In the genomic region with DNA sequence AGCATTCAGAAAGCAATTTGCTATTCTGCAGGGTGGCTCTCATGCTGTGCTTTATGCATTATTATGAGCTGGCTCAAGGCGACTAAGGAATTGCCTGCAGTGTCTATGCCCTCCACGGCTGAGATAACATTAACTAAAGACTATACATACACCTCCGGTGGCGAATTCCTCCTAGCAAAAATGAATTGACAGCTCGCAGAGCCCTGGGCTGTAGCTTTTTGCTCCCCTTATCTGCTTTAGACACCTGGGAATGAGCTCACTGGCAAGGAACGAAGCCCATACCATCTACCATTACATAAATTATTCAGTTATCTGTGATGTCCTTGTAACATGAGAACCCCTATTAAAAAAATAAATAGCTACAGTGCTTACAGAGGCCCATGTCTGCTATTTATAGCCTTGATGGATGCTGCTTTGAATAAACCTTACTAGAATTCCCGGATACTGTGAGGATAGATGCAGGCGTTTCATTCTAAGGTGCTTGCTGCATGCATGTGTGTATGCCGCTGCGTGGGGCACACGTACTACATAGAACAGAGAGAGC, we compare ENCODE assay signal across 11 mouse cellular contexts. TPM values are rescaled to one million over a fixed set of nuclear protein-coding genes. Genes with fewer than 3 reads are reported as not detected.
DNase-seq lines count a peak whose midpoint lies in the region; ATAC-seq and TF ChIP-seq lines count a peak whose summit lies in the region.
"Had no signal": no experiment of that assay in that cellular context is flagged by ENCODE, and none has a peak within 500 bp of the region (broad histone marks: within the 10 kb centered on the region; RNA-seq: fewer than 3 reads in every experiment).

No protein-coding gene starts in this region.

- no peak overlapping the region for H3K4me2 ChIP-seq in intestine, embryonic 15.5 days (replicated peaks)
- no peak overlapping the region for H3K4me2 ChIP-seq in intestine, postnatal 0 days (replicated peaks; ENCODE audit: low read depth)
- no peak overlapping the region for H3K4me2 ChIP-seq in embryonic facial prominence, embryonic 14.5 days (ENCODE audit: low read depth, low read length)
- peak overlapping the region; percentile 13 for H3K4me2 ChIP-seq in hindbrain, embryonic 15.5 days
- peak overlapping the region; percentile 26 for H3K4me2 ChIP-seq in midbrain, embryonic 15.5 days

- H3K9me3 ChIP-seq in intestine, embryonic 15.5 days: no peaks in the 10 kb centered on the region
- H3K9me3 ChIP-seq in intestine, postnatal 0 days (ENCODE audit: control insufficient read depth): no peaks in the 10 kb centered on the region
- H3K9me3 ChIP-seq in embryonic facial prominence, embryonic 14.5 days (ENCODE audit: control insufficient read depth, low read length): no peaks in the 10 kb centered on the region
- no peaks in the 10 kb centered on the region for H3K9me3 ChIP-seq in hindbrain, embryonic 15.5 days
- no peaks in the 10 kb centered on the region for H3K9me3 ChIP-seq in midbrain, embryonic 15.5 days

- no peak for TF ChIP-seq CTCF in intestine, postnatal 0 days (IDR thresholded peaks at IDR 0.05; ENCODE audit: low read depth)

- H3K36me3 ChIP-seq in intestine, embryonic 15.5 days: no peaks in the 10 kb centered on the region
- H3K36me3 ChIP-seq in intestine, postnatal 0 days (ENCODE audit: control insufficient read depth, insufficient read depth): no peaks in the 10 kb centered on the region
- no peaks in the 10 kb centered on the region for H3K36me3 ChIP-seq in embryonic facial prominence, embryonic 14.5 days (ENCODE audit: control insufficient read depth, insufficient read depth, low read length)
- no peaks in the 10 kb centered on the region for H3K36me3 ChIP-seq in hindbrain, embryonic 15.5 days
- H3K36me3 ChIP-seq in midbrain, embryonic 15.5 days (replicated peaks): no peaks in the 10 kb centered on the region

- 52% methylated on average over 11 of the region's 11 CpGs for WGBS in intestine, embryonic 15.5 days
- 48% methylated on average over 11 of the region's 11 CpGs for WGBS in intestine, postnatal 0 days
- WGBS in embryonic facial prominence, embryonic 14.5 days: 43% methylated on average over 11 of the region's 11 CpGs
- 11% methylated on average over 11 of the region's 11 CpGs for WGBS in hindbrain, embryonic 15.5 days
- WGBS in midbrain, embryonic 15.5 days: 11% methylated on average over 11 of the region's 11 CpGs

- H3K27ac ChIP-seq in intestine, embryonic 15.5 days: no peak overlapping the region
- H3K27ac ChIP-seq in intestine, postnatal 0 days (ENCODE audit: low read depth, low read length): no peak overlapping the region
- no peak overlapping the region for H3K27ac ChIP-seq in embryonic facial prominence, embryonic 14.5 days (replicated peaks; ENCODE audit: low read depth, low read length)
- peak overlapping the region; percentile 78 for H3K27ac ChIP-seq in hindbrain, embryonic 15.5 days (replicated peaks)
- peak overlapping the region; percentile 79 for H3K27ac ChIP-seq in midbrain, embryonic 15.5 days

- no peak overlapping the region for H3K4me3 ChIP-seq in intestine, embryonic 15.5 days (replicated peaks)
- no peak overlapping the region for H3K4me3 ChIP-seq in intestine, postnatal 0 days (ENCODE audit: low read depth, low read length)
- no peak overlapping the region for H3K4me3 ChIP-seq in embryonic facial prominence, embryonic 14.5 days (ENCODE audit: low read depth, low read length)
- H3K4me3 ChIP-seq in hindbrain, embryonic 15.5 days: no peak overlapping the region
- H3K4me3 ChIP-seq in midbrain, embryonic 15.5 days: no peak overlapping the region

- peak; percentile 47 for ATAC-seq in intestine, embryonic 15.5 days
- ATAC-seq in intestine, postnatal 0 days: no peak
- peak; percentile 30; the same call in 1 of the 2 replicates for ATAC-seq in embryonic facial prominence, embryonic 14.5 days (ENCODE audit: low read depth)
- peak; percentile 88 for ATAC-seq in hindbrain, embryonic 15.5 days (ENCODE audit: low FRiP score, low read depth)
- peak; percentile 89 for ATAC-seq in midbrain, embryonic 15.5 days (replicated peaks)

- no peaks in the 10 kb centered on the region for H3K27me3 ChIP-seq in intestine, embryonic 15.5 days (replicated peaks)
- H3K27me3 ChIP-seq in intestine, postnatal 0 days (replicated peaks; ENCODE audit: control insufficient read depth, insufficient read depth, low read length): no peaks in the 10 kb centered on the region
- H3K27me3 ChIP-seq in embryonic facial prominence, embryonic 14.5 days (replicated peaks; ENCODE audit: control insufficient read depth, insufficient read depth, low read length): no peaks in the 10 kb centered on the region
- no peaks in the 10 kb centered on the region for H3K27me3 ChIP-seq in hindbrain, embryonic 15.5 days
- H3K27me3 ChIP-seq in midbrain, embryonic 15.5 days (replicated peaks): no peaks in the 10 kb centered on the region

- no peak overlapping the region for H3K9ac ChIP-seq in intestine, embryonic 15.5 days
- no peak overlapping the region for H3K9ac ChIP-seq in intestine, postnatal 0 days (ENCODE audit: low read depth, low read length)
- H3K9ac ChIP-seq in embryonic facial prominence, embryonic 14.5 days (ENCODE audit: low read depth, low read length): no peak overlapping the region
- no peak overlapping the region for H3K9ac ChIP-seq in hindbrain, embryonic 15.5 days
- H3K9ac ChIP-seq in midbrain, embryonic 15.5 days: no peak overlapping the region; the same call in 1 of the 2 replicates

- no peak for DNase-seq in embryonic facial prominence, embryonic 14.5 days (ENCODE audit: low spot score)
- no peak for DNase-seq in thymus, postnatal 14 days
- no peak for DNase-seq in thymus, postnatal 36 days
- no peak for DNase-seq in adrenal gland, postnatal 4 days (ENCODE audit: low spot score in 2 of 2)
- DNase-seq: adrenal gland, postnatal 36 days; kidney, postnatal 25 days; lung, postnatal 10 days had no signal

- H3K4me1 ChIP-seq in intestine, embryonic 15.5 days (replicated peaks): no peaks in the 10 kb centered on the region
- H3K4me1 ChIP-seq in intestine, postnatal 0 days (replicated peaks; ENCODE audit: control insufficient read depth, insufficient read depth, low read length): no peaks in the 10 kb centered on the region
- H3K4me1 ChIP-seq in embryonic facial prominence, embryonic 14.5 days (ENCODE audit: control insufficient read depth, insufficient read depth, low read length): peaks cover 10% of the 10 kb centered on the region; the same call in 1 of the 2 replicates
- H3K4me1 ChIP-seq in hindbrain, embryonic 15.5 days (replicated peaks): peaks cover 29% of the 10 kb centered on the region
- peaks cover 29% of the 10 kb centered on the region for H3K4me1 ChIP-seq in midbrain, embryonic 15.5 days

RNA-seq across cellular contexts. Expression of a gene that starts 53.1 kb away (rescaled TPM):
- not detected in 2 replicates for polyA plus RNA-seq in intestine, embryonic 15.5 days (2015; fragmentation: Nextera tagmentation; extraction: Ambion mirVana)
- polyA plus RNA-seq in intestine, postnatal 0 days (2015; fragmentation: Nextera tagmentation; extraction: Ambion mirVana): not detected in 2 replicates
- polyA plus RNA-seq in embryonic facial prominence, embryonic 14.5 days (2014; fragmentation: Nextera tagmentation; extraction: Ambion mirVana): not detected in 2 replicates
- polyA plus RNA-seq in hindbrain, embryonic 15.5 days (2015; fragmentation: Nextera tagmentation; extraction: Ambion mirVana): not detected in 2 replicates
- not detected in 2 replicates for polyA plus RNA-seq in midbrain, embryonic 15.5 days (2015; fragmentation: Nextera tagmentation; extraction: Ambion mirVana)
- total RNA-seq in adrenal gland, postnatal 4 days (2021): not detected
- total RNA-seq: adrenal gland, postnatal 36 days had no signal

Comparison
In these comparisons a context has a peak if more than half of its experiments do, and no peak if none do; other contexts are left out.
1. H3K27ac ChIP-seq: peak in hindbrain, embryonic 15.5 days (single experiment) and midbrain, embryonic 15.5 days (single experiment); none in intestine, embryonic 15.5 days (single experiment), intestine, postnatal 0 days (single experiment) and embryonic facial prominence, embryonic 14.5 days (single experiment).
2. H3K4me2 ChIP-seq: peak in hindbrain, embryonic 15.5 days (single experiment) and midbrain, embryonic 15.5 days (single experiment); none in intestine, embryonic 15.5 days (single experiment), intestine, postnatal 0 days (single experiment) and embryonic facial prominence, embryonic 14.5 days (single experiment).